Mouse (Mus musculus): ENCODE data around the gene Zbtb49.

The Zbtb49 gene

DNA sequence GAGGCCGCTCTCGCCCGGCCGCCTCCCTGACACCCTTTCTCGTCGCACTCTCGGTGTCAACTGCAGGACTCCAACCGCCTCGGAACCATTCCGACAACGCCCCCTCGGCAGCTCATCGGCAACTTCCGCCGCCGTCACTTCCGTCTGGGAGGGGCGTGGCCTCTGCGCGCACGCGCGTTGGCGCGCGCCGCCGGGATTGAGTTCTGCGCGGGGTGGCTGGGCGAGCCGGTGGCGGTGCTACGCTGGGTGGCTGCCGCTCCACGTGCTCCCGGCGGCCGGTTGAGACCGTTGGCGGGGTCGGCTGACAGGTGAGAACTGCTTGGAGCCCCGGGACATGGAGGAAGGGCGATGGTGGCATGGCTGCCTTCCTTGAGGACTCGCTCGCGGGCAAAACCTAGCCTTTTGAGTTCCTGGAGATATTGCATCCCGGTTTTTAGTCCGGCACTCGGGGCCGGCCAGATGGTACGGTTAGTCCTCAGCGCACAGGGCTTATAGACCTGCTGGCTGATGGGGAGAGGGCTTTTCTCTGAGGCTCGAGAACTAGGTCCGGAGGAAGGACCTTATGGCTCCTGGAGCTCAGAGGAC, at the start of gene Zbtb49, which contains the start of gene Lyar:
TSS of gene Zbtb49 (minus strand) at position 130 of the 585 bp plus-strand sequence.
TSS of gene Lyar (plus strand) at position 143 of the 585 bp plus-strand sequence.
- in situ Hi-C loops (cut with MboI; ENCODE audit: low sequenced_read_pairs): no loop called here

DNA sequence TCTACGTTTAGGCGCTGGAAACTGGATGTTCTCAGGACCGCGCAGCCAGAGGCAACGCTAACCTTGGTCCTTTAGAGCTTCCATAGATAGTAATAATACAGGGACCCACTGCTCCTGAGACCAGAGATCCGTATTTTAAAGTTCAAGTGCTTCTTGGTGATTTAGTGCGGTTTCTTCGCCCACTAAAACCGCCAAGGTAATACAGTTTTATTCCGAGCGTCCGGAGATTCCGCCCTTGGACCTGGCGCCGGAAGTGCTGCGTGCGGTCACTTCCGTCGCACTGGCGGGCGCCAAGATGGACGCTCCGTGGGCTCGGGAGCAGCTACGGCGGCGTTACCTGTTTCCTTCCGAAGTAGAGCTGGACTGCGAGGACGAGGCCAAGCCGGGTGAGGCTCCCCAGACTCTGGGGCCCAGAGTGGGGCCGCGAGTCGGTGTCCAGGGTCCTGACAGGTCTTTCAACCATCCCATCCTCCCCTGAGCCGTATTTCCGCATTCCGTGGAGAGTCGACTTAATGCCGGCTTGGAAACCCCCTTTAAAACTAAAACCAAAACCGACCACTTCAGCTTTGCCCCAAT, 39.9 kb upstream of the Zbtb49 start, which contains the start of gene Tmem128:
TSS of gene Tmem128 (plus strand) at position 79 of the 576 bp plus-strand sequence.
- in situ Hi-C loops (cut with MboI; ENCODE audit: low sequenced_read_pairs): no loop called here

DNA sequence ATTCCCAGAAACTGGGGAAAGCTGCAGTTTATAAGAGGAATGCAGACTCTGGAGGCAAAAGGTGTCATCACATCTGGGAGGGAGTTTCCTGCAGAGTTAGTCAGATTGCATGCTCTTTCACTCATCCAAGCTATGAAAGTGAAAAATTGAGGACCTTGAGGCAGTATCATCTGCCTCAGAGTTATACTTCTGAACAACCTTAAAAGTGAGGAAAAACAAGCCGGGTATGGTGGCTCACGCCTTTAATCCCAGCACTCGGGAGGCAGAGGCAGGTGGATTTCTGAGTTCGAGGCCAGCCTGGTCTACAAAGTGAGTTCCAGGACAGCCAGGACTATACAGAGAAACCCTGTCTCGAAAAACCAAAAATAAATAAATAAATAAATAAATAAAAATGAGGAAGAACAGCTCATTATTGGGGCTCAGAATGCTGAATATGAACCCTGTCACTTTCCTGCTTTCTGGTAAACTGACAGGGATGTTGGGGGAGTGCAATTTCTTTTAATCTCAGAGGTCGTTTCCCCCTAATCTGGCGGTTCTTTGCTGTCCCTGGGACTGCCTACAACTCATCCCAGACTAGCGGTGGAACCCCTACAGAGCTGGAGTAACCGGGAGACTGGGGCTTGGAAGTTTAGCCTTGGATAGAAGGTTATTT, 39.3 kb upstream of the Zbtb49 start:
- in situ Hi-C loops (cut with MboI; ENCODE audit: low sequenced_read_pairs): no loop called here

DNA sequence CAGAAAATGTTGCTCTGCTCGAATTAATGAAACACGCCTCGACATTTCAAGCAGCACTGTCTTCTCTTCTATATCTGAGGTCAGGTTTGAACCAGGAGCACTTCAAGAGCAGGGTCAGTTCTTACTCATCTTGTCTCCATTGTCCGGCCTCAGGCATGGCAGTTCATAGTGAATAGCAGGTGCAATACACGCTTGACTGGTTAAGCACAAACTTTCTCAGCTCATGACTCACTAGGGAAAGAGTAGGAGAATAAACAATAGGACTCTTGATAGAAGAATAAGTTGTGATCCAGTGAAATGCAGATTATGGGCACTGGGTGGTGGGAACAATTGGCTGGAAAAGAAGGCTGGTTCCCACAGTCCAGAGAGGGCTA, 38.5 kb upstream of the Zbtb49 start:
- in situ Hi-C loops (cut with MboI; ENCODE audit: low sequenced_read_pairs): no loop called here

DNA sequence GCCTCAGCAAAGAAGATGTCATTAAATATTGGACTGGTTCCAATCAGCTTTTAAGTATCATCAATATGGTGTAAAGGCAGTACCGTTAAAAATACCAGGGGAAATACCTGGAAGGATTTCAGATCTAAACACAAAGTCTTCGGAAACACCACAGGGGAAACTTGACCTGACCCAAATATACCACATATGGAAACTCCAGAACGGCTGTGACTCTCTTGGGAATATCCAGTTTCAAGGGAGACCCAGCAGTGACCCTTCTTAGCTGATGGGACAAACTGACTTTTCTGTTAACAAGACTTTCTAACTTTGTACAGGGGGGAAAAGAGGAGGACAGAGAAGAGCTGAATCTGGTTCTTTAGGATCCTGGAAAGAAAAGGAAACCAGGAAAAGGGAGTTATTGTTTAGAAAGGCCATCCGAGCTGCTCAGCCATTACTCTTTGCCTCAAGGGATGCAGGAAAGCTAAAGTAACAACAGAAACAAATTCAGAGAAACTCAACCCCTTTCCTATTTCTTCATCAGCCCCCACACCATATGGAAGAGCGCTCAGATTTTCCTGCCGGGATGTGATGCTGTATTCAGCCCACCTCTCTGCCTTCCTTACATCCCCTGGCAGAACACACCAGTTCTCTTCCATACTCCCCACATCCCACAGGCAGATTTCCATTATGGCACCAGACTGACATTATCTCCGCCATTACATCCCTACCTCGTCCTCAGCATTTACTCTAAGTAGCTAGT, 37.9 kb upstream of the Zbtb49 start:
- in situ Hi-C loops (cut with MboI; ENCODE audit: low sequenced_read_pairs): no loop called here

DNA sequence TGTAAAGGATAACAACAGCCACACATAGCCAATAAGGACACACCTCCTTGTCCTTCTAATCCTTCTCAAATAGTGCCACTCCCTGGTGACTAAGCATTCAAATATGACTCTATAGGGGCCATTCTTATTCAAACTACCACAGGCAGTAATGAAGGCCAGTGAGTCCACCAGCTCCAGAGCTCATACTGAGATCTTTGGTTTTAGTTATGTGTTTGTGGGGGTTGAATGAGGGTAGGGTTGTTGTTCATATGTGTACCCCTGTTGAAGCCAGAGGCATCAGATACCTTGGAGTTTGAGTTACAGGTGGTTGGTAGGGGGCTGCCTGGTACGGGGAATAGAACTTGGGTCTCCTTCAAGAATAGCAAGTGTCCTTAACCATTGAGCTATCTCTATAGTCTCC, 36.3 kb upstream of the Zbtb49 start:
- in situ Hi-C loops (cut with MboI; ENCODE audit: low sequenced_read_pairs): no loop called here

DNA sequence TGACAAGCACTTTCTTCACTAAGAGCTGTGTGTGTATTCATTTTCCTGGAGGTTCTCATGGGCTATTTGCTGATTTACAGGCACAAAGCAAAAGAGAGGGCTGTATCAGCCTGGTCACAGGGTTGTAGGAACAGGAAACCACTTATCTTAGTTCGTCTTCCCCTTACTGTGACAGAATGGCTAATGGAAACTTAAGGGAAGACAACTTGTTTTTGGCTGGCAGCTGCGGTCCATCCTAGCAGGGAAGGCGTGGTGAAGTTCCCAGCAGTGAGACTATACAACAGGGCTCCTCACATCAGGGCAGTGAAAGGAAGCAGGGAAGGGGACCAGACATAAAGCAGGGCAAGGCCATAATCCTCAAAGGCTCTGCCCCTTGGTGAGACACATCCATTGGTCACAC, 35.4 kb upstream of the Zbtb49 start:
- in situ Hi-C loops (cut with MboI; ENCODE audit: low sequenced_read_pairs): no loop called here

DNA sequence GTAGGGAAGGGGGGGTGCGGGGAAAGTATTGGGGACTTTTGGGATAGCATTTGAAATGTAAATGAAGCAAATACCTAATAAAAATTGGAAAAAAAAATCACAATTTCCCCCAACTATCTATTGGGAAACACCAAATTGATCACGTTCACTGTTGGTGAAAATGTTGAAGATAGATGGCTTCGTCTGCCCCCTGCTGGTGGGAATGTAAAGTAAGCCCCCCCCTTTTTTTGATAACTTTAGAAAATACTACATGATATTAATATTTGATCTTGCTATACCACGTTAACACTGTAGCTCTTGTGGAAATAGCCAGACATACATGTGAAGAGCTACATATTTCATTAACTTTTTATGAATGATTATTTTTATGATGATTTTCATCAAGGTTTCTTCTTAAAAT, 34.9 kb upstream of the Zbtb49 start:
- in situ Hi-C loops (cut with MboI; ENCODE audit: low sequenced_read_pairs): no loop called here

DNA sequence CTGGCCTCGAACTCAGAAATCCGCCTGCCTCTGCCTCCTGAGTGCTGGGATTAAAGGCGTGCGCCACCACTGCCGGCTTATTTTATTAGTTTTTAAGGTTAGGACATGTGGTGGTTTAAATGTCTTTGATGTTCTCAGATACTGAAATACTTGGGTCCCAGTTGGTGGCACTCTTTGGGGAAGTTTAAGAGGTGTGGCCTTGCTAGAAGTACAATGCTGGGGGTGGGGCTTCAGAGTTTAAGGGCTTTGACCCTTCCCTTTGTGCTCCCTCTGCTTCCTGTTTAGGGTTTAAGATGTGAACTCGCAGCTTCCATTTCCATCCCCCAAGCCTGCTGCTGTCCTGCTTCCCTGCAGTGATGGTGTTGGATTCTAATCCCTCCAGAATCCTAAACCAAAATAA, 21.7 kb upstream of the Zbtb49 start:
- in situ Hi-C loops (cut with MboI; ENCODE audit: low sequenced_read_pairs): no loop called here

DNA sequence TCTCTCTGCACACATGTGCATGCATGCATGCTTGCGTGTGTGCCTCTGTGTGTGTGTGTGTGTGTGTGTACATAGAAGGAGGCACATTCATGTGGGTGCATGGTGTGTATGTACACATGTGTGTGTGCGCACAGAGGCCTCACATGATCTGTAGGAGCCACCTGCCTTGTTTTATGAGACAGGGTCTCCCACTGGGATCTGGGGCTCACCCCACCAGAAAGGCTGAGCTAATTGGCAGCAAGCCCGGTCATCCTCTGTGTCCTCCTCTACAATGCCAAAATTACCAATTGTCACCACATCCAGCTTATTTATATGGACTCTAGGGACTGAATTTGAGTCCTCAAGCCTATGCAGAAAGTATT, 21.2 kb upstream of the Zbtb49 start:
- in situ Hi-C loops (cut with MboI; ENCODE audit: low sequenced_read_pairs): no loop called here

DNA sequence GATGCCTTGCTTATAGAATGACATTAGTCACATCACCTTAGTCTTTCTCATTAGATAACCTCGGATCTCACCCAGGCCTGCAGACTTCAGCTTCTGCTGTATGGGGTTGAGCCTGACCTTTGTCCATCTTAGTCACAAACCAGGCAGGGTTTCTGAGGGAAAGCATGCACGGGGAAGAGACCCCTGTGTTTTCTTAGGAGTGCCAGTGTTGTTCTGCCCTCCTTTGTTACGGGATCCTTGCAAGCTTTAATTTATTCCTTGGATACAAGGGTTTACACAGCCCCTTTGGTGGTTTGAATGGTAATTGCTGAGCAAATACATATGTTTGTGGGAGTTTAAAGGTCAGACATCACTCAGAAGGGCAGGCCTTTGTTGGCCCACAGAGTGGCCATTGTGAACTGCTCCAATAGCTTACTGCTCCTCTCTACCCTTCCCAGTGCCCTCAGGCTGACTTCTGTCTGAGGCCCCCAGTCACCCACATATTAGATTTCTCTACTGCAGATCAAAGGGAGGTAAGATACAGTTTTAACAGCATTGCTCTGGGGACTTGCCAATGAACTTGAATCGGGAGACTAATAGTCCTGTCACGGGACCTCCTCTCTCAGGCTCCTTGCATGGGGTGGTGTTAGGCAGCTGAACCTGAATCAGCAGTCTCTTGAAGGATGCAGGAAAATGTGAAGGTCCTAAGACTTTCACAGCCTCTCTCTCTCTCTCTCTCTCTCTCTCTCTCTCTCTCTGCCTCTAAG, 20.6 kb upstream of the Zbtb49 start:
- in situ Hi-C loops (cut with MboI; ENCODE audit: low sequenced_read_pairs): no loop called here

DNA sequence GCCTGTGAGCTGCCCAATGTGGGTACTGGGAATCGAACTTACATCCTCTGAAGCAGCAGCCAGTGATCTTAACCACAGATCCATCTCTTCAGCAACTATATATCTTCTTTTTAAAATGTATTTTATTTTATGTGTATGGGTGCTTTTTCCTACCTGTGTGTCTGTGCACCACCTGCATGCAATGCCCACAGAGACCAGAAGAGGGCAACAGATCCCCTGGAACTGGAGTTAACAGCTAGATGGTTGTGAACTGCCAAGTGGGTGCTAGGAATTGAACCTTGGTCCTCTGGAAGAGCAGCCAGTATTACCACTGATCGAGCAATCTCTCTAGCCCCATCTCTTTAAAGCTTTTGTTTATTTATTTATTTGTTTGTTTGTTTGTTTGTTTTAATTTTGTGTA, 16.4 kb upstream of the Zbtb49 start:
- in situ Hi-C loops (cut with MboI; ENCODE audit: low sequenced_read_pairs): no loop called here

DNA sequence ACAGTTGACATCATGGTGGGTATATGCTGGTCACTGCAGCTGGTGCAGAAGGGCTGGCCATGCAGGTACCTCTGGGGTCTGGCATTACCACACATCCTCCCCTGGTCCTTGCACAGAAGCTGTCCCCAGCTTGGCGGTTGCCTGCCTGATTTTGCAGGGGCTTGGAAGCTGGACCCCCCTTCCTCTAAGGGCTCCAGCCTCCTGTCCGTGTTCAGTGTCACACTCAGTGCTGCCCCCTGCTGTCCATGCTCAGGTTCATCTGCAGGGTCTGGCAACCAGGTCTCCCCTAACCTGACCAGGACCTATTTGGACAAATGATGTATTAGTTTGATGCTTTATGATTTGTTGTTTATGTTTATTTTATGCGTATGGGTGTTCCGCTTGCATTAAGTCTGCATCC, 15.2 kb upstream of the Zbtb49 start:
- in situ Hi-C loops (cut with MboI; ENCODE audit: low sequenced_read_pairs): no loop called here

DNA sequence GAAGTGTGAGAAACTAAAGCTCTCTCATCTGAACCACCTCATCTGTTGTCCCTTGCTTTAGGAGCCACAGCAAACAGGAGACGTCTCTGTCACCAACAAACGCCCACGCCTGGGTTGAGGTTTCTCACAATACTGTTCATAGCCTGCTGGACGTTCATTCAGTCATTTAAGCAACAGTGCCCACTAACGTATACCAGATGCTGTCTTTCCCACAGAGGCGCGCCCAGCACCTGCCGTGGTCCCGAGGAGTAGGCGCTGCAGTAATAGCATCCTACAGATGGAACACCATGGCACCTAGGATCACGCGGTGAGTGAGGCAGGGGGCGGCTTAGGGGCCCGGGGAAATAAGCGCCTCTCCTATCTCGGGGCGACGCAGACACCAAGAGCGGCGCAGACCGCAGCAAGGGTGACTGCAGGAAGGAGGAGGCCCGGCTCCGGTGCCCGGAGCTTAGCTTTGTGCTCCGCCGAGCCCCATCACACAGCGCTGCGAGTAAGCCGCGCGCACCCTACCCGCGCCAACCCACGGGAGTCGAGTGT, 418 bp downstream of the Zbtb49 start:
- in situ Hi-C loops (cut with MboI; ENCODE audit: low sequenced_read_pairs): no loop called here

DNA sequence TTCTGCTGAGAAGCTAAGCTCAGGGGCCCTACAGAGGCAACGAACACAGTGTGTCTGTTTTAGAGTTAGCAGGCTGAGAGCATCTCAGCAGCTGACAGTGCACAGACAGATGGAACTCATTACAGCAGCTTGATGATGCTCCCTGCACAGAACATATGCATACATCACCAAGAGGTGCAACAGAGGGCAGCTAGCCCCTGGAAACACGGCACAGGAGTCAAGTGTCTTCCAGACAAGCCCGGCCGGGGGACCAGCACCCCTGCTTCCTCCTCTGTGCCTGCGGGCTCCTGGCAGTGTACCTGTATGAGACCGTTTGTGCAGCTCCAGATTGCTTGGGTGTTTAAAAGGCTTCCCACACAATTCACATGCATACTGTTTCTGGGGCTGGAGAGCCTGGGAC, 7.2 kb downstream of the Zbtb49 start:
- in situ Hi-C loops (cut with MboI; ENCODE audit: low sequenced_read_pairs): no loop called here

DNA sequence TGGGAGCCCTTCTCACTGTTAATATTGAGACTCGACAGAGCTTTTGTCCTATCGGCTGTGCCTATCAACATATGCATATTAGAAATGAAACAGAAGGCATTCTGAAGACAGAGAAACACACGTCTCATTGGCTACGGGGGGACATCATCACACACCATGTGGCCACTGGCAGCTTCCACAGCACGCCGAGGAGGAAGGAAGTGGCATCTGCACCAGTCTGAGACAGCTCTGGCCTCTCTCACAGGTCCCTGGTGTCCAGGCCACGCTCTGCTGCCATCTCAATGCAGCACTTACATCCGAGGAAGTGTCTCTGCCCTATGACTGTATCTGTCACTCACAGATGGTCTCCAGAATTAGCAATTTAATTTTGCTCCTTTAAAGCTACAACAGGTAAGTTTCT, 8.6 kb downstream of the Zbtb49 start:
- in situ Hi-C loops (cut with MboI; ENCODE audit: low sequenced_read_pairs): no loop called here

DNA sequence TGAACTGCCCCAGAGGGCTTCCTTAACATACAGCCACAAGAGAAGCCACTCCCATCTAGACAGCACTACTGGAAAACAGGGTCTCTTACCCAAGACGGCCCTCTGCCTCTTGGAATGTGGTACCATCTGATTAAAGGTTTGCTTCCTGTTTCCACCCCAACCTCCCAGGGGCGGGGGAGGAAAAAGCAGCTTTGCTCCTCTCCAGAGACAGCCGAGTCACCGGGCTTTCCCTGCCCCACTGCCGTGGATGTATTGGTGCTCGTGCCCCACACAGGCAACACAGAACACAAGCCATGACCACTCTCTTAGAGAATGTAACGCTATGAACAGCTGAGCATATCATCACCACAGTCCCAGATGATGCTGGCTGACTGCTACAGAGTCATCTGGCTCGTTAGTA, 11.3 kb downstream of the Zbtb49 start:
- in situ Hi-C loops (cut with MboI; ENCODE audit: low sequenced_read_pairs): no loop called here

DNA sequence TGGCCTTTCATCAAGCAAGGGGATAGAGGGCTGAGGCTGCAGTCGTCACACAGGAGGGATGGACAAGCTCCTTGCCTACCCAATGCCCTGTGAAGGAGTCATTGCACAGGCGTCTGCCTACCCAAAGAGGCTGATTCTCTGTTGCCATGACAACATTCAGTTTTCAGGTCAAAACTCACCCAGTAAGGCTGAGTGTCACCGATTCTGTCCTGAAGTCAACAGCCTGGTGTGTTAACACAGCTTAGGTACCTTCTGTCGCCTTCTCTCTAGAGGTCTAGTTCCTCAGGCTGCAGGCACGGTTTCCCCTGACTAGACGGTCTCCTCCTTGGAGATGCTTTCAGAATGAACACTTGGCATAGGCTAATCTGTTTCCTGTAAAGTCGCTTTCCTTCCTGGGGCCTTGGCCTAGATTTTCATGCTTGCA, 14.9 kb downstream of the Zbtb49 start:
- in situ Hi-C loops (cut with MboI; ENCODE audit: low sequenced_read_pairs): no loop called here

DNA sequence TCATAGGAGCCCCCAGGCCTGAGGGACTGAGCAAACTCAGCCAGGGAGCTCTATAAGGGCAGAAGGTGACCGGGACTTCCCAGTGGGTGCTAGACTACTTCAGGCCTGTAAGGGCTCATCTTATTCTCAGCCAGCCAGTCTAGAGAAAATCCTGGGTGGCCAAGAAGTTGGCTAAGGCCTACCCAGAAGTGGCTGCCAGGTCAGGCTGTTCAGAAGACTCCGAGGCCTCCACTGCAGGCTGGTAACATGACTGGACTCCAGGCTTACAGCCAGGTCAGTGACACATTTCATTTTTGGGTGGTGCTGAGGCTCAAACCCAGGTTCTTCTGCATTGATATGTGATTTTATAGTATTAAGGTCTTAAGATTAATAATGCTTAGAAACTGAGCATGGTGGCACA, 20.6 kb downstream of the Zbtb49 start:
- in situ Hi-C loops (cut with MboI; ENCODE audit: low sequenced_read_pairs): no loop called here

DNA sequence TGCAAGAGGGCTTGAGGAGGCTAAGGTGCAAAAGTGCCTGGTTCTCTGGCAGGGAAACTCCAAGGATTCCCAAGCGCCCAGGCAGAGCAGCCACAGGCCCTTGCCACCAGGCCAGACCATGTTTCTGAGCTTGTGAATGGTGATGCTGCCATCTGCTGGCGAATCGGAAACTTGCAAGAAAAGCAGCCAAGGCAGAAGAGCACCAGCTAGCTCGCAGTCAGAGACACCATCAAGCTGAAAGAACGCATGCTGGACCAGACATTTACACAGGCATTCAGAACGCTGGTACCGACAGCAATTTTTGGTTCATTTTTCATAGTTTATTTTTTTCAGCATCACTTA, 22.8 kb downstream of the Zbtb49 start:
- in situ Hi-C loops (cut with MboI; ENCODE audit: low sequenced_read_pairs): no loop called here

DNA sequence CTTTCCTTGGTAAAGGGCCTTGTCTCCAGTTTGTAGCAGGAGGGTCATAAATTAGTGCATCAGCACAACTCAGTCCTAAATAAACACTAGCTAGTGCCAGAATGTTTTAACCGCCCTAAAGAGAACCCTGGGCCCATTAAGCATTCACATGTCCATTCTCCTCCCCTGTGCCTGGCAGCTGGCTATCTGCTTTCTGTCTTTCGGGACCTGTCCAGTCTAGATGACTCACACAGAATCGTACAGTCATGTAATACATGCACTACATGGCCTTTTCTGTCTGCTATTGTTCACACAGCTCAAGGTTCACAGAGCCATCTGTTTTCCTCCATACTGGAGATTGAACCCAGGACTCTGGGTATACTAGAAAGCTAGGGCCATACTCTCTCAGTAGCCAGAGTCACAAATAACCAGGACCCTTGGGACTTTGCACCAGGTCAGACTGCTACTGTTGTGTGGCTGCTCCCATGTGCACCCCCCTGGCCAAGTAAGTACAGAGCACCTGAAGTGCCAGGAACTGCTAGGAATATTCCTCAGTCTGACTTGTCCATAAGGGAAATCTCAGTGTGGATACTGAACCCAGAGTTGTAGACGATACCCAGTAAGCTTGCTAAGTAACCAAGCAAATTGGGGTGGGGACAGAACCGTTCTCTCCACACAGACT, 23.3 kb downstream of the Zbtb49 start:
- in situ Hi-C loops (cut with MboI; ENCODE audit: low sequenced_read_pairs): no loop called here

All from CH12F3 (cell line).